Mouse (Mus musculus): ENCODE measurements at regions not wholly inside any gene's neighbourhood (a gene's known extent, or its start where the extent isn't known, plus 50 kb on each side); places are given as distances from the start of the nearest gene placed in this dataset.

DNA sequence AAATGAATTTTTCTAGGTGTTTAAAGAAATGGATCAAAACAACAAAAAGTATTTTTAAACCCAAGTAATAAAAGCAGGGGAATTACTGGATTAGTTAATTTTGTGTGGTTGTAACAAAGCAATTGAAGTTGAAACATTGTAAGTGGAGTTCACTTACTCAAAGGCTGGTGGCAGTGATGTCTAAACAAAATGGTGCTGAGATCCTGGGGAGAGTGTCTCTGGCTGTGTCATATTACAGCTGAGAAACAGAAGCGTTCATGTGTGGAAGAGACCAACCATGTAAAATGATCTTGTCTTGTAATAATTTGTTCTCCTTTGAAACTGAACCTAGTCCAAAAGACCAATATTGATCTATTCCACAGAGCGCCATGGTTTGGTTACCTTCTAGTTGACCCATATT, 525.2 kb upstream of the Fbxo33 start:
- TF ChIP-seq CTCF (IDR thresholded peaks at IDR 0.05; ENCODE audit: control insufficient read depth, insufficient read depth, insufficient replicate concordance, low read depth, low read length) (no peak), POLR2A (IDR thresholded peaks at IDR 0.05; ENCODE audit: control insufficient read depth, low read depth, low read length) (no peak)

Data from testis, adult 2 months (tissue).